Mouse (Mus musculus) MEL-GATA-1-ER (cell line): ENCODE measurements around the gene Gosr2.

Experiments used
- DNase-seq: peaks from one replicate; pipeline ENCODE4 v3.0.0-alpha.2; 2012; ENCODE audit warnings: low read depth; ENCODE audit errors: extremely low read depth

Gosr2 gene

DNA sequence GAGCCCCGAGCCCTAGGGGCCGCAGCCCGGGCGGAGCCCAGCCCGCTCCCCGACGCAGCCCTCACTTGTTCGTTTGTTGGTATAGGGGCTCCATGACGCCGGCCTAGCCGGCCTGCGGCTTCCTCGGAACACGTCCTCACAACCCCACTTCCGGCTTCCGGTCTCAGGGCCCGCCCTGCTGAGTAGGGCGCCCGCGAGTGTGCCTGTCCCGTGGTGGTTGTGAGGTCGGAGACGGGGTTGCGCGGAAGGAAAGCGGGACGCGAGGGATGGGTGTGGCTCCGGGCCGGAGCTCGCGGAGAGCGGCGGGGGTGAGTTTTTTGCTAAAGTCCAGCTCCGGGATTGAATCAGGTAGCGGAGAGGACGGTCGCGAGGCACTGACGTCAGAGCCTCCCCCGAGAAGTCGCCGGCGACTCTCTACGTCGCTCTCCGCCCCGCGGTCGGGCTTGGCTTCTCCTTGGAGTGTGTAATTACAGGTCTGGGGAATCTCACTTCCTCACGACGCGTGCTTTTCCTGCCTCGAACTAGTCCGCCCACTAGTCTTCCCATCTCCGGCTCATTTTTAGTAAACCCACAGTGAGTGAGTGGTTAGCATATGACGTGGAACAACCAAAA is at the start of gene Gosr2:
Gene Gosr2, minus strand, starts transcription at position 334 of the 612 bp plus-strand sequence.
- peak; percentile 71 for DNase-seq

DNA sequence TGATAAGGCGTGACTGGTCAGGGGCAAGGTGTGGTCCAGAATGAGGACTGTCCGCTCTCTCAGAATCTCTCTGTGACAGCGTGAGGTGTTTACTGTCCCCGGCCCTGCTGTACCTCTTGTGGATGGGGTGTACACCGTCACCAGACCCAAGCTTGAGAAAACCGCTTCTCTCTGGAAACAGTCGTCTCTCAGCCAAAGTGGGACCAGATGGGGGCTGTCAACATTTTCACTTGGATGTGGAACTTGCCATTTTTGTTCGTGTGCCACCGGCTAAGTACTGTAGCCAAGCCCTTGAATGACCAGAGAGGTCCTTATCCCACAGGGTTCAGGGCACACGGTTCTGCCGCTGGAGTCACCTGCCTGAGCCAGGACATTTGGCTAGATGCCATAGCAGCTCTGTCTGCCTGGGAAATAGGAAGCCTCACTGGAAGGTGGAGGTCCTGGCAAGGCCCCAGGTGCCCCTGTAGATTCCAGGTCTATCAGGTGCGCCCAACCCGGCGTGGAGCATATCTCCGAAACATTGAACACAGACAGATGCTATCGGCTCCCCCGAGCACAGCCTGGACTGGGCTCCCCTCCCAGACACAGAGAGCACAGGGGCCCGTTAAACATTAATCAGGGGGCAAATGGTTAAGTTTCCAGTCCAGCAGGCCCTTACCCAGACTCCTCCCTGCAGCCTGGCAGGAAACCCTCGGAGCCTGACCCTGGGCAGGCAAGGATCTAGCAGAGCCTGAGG is 37.5 kb upstream of the Gosr2 start:
- no peak for DNase-seq

DNA sequence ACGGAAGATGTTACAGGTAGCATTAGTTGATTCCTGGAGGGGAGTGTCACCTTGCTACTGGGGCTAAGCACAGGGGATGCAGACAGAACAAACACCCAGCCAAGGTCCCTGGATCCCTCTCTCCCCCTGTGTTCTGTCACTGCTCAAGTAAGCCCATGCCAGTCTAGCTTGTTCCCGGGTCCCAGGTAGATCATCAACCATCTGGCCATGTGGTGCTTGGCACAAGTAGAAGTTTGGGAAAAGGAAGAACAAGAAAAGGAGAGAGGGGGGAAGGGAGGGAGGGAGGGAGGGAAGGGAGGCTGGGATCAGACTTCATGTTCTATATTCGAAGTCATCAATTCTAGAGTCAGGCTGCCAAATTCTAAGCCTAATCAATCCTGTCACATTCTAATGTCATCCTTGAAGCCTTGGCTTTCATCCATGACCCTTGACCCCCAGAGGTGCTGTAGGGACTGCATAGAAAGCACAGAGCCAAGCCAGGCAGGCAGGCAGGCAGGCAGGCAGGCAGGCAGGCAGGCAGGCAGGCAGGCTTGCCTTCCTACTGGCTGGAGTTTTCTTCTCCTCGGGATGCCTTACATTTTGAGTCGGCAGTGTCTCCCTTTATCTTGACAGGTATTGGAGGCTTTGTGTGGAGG is 36.8 kb upstream of the Gosr2 start:
- no peak for DNase-seq

GRCm38 (mm10) chr11:103733961-103734360 is 36.3 kb upstream of the Gosr2 start:
- no peak for DNase-seq

DNA sequence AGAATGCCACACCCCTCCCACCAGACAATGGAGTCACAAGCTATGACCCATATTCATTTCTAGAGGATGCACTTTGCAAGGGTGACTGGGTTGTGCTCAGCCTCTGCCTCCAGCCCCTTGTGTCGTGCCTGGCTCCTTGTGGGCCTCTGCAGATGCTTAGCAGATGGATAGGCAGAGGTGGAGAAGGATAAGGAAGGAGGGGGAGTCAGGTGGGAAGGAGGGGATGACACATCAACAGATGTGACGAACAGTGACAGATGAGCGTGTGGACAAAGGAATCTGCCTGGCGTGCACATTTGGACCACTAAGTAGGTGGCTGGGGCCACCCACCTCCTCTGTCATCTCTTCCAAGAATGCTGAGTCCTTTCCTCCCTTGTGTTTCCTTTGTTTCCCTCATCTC is 35.4 kb upstream of the Gosr2 start:
- DNase-seq, result no peak

DNA sequence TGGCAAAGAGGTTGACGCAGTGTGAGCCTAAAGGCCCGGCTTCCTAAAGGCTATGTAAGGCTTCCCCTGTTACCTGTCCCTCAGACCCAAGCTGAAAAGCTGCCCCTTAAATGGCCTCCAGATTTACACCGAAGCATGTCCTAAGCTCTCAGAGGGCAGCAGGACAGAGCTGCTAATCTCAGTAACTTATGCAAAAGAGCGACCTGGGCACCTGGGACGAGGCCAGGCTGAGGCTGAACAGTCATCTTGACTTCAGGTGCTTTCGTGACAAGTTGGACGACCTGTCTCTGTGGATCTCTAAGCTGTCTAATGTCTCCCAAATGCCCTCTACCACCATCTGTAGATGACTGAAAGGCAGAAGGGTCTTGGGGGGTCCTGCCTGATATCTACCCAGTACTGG is 34.6 kb upstream of the Gosr2 start:
- DNase-seq, result no peak

- DNase-seq, result no peak
Observed at GRCm38 (mm10) chr11:103731594-103731993, 33.9 kb upstream of the Gosr2 start.

- no peak for DNase-seq
Observed at GRCm38 (mm10) chr11:103729282-103729985, 31.7 kb upstream of the Gosr2 start.

- DNase-seq, result no peak
Observed at GRCm38 (mm10) chr11:103724331-103724771, 26.7 kb upstream of the Gosr2 start.

DNA sequence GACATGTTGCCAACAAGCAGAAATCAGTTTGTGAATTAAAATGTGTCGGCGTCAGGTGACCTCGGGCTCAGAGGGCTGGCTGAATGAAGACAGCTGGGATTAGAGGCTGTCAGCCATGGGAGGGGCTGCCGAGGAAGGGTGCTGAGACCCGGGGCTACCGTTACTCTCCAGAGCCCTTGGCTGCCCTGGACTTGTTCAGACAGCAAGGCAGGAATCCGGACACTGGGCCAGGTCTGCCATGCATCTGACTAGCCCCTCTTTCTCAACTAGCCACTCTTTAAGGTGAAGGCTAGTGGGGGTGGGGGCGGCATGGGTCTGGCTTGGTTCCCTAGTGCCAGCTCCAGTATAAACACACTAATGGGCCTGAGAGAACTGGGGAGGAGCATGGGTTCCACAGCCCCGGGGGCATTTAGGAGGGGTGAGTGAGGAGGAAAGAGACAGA is 24.4 kb upstream of the Gosr2 start:
- no peak for DNase-seq

- DNase-seq, result no peak
Observed at GRCm38 (mm10) chr11:103721468-103722039, 23.9 kb upstream of the Gosr2 start.

DNA sequence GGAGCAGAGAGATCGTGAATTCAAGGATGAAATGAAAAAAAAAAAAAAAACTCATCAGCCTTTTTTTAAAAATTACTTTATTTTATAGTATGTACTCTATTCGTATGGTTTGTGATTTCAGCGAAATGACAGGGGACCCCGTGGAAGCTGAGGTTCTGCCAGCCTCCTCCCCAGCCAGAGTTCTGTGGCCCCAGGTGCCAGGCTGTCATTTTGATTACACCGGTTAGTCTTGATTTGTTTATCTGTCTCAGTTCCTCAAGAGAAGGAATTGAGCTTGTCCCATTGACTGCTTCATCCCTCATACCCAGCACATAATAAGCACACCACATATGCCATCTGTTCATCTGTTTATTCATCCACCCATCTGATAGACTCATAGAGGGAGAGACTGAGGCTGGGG is 21.7 kb upstream of the Gosr2 start:
- DNase-seq, result no peak

DNA sequence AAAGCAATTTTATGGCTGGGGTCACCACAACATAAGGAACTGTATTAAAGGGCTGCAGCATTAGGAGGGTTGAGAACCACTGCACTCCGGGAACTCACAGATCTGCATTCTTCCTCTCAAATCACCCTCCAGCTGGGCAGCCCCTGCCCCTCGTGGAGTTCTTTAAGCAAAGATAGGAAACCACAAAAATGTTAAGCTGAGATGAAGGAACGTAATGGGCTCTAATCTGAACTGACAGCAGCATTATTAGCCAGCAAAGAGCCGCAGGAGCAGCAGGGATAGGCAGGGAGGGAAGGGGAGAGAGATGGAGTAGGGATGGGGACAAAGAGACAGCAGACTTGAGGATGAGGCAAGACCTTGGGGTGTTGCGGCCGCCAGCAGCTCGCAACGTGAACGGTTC is 19.3 kb upstream of the Gosr2 start:
- peak; percentile 24 for DNase-seq

GRCm38 (mm10) chr11:103714074-103714473 is 16.4 kb upstream of the Gosr2 start:
- no peak for DNase-seq

GRCm38 (mm10) chr11:103711851-103712587 is 14.3 kb upstream of the Gosr2 start:
- DNase-seq, result no peak

GRCm38 (mm10) chr11:103709982-103710381 is 12.3 kb upstream of the Gosr2 start:
- no peak for DNase-seq

DNA sequence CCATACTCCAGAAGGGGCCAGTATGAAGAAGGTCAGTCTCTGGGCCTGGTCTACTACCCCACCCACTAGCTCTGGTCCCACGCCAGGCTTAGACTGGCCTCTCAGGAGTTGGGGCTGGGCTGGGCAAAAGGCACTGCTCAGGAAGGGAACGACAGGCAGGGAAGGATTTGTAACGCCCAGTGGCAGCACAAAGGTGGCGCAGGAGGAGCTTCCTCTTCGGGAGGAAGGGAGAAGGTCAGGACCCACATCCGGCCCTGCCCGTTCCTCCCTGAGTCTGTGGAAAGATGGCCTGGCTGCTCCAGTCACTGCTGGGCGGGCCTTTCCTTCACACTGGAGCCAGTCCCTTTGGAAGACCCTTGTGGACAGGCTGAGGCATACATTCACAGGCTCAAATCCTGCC is 9.3 kb upstream of the Gosr2 start:
- DNase-seq, result no peak

DNA sequence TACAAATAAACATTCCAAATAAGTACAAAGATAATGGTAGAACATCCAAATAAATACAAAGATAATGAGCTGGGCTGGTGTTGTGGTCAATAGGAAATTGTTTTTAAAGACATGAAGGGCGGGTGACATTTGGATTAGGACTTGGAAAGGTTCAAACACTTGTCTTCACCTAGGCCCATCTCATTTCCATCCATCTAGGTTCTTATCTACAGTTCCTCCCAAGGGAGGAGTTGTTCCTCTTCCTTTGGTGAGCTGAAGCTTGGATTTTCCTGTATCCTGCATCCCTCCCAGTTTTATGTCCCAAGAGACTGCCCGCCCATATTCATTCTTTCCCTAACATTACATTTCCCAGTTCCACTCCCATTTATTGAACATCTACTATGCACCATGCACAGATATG is 528 bp upstream of the Gosr2 start:
- DNase-seq, result no peak

- DNase-seq, result no peak
Observed at GRCm38 (mm10) chr11:103696851-103697564, 690 bp downstream of the Gosr2 start.

GRCm38 (mm10) chr11:103693241-103693640 is 4.5 kb downstream of the Gosr2 start:
- no peak for DNase-seq
